Mouse (Mus musculus): ENCODE measurements around the gene Sct. TPM values are rescaled to one million over a fixed set of nuclear protein-coding genes. Genes with fewer than 3 reads are reported as not detected.
"Not testable (repeated sequence)": the region's sequence is repeated elsewhere in the genome, so short reads cannot be mapped to it uniquely, and the experiment has no call there.

The Sct gene
- polyA plus RNA-seq, 1 experiment from 2014 or later, result 5.4 TPM

DNA sequence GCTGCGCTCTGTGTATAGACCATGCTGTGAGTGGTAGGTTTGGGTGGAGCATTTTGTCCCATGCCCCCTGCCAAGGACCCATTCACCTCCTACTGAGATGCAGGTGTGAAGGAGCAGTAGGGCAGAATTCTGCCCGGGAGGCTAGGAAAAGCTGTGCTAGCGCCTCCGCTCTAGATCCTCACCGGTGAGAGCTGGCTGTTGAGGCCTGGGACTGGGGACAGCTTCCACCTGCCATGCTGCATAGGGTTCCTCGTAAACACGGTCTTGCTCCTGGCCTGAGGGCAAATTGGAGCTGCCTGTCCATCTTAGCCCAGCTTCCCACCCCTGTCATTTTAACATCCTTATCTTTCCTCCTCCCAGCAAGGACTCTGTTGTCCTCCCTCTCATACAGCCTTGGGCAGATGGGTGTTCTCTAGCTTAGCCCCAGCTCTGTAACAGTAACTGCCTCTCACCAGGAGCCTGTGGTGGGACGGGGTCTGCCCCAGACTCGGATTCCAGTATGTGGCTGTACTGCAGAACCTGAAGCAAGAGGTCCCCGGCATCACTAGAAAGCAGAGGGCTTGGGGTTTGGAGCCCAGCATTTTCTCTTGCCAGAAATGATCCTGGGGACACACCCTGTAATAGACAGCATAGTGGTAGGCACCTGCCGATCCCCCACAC is 14.8 kb downstream of the Sct start:
- 78% methylated on average over 11 of the region's 11 CpGs for WGBS
- peaks cover 49% of the 10 kb centered on the region for H3K36me3 ChIP-seq
- H3K27me3 ChIP-seq (replicated peaks), result no peaks in the 10 kb centered on the region
- no peak overlapping the region for H3K4me3 ChIP-seq (replicated peaks)
- H3K4me1 ChIP-seq, result peaks cover 15% of the 10 kb centered on the region
- H3K9ac ChIP-seq (replicated peaks), result no peak overlapping the region
- no peak overlapping the region for H3K27ac ChIP-seq (replicated peaks)
- H3K9me3 ChIP-seq (replicated peaks), result no peaks in the 10 kb centered on the region
- no peak for ATAC-seq (ENCODE audit: low FRiP score)
- no peak overlapping the region for H3K4me2 ChIP-seq

DNA sequence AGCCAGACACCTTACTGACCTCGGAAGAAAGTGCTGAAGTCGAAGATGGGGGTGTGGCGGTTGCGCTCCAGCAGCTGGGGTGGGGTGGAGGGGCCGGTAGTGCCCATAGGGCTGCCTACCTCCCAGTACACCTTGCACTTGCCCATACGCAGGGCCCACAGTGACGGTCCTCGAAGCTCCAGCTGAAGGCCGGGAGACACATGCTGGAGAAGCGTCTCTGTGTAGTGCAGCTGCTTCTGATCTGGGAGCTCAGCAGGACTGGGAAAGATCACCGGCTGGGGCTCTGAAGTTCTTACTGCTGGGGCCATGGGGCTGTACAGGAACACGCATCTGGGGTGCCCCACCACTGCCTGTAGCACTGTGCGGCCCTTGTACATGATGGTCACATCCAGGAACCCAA is 15.3 kb downstream of the Sct start:
- H3K36me3 ChIP-seq, result peaks cover 54% of the 10 kb centered on the region
- ATAC-seq (ENCODE audit: low FRiP score), result no peak
- no peak overlapping the region for H3K9ac ChIP-seq (replicated peaks)
- no peak overlapping the region for H3K4me3 ChIP-seq (replicated peaks)
- H3K4me1 ChIP-seq, result peaks cover 15% of the 10 kb centered on the region
- 91% methylated on average over 13 of the region's 13 CpGs for WGBS
- H3K4me2 ChIP-seq, result no peak overlapping the region
- H3K27ac ChIP-seq (replicated peaks), result no peak overlapping the region
- H3K27me3 ChIP-seq (replicated peaks), result no peaks in the 10 kb centered on the region
- H3K9me3 ChIP-seq (replicated peaks), result no peaks in the 10 kb centered on the region

DNA sequence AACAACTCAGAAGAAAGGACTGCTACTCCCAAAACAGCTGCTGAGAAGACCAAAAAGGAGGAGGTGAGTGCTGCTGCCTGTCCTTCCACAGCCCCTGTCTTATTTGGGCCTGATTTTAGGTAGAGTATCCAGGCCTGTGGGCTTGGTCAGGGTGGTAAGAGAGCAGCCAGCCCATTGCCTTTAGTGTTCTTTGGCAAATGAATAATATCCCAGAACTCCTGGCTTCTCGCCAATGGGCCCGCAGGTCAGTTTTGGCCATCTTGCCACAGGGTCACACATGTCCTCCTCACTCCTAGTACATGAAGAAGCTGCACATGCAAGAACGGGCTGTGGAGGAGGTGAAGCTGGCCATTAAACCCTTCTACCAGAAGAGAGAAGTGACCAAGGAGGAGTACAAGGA is 17.5 kb downstream of the Sct start:
- no peak for ATAC-seq (ENCODE audit: low FRiP score)
- no peak overlapping the region for H3K27ac ChIP-seq (replicated peaks)
- no peak overlapping the region for H3K4me3 ChIP-seq (replicated peaks)
- 96% methylated on average over 3 of the region's 3 CpGs for WGBS
- H3K9me3 ChIP-seq (replicated peaks), result no peaks in the 10 kb centered on the region
- H3K27me3 ChIP-seq (replicated peaks), result no peaks in the 10 kb centered on the region
- H3K4me2 ChIP-seq, result no peak overlapping the region
- no peak overlapping the region for H3K9ac ChIP-seq (replicated peaks)
- H3K4me1 ChIP-seq, result peaks cover 14% of the 10 kb centered on the region
- peaks cover 75% of the 10 kb centered on the region for H3K36me3 ChIP-seq

DNA sequence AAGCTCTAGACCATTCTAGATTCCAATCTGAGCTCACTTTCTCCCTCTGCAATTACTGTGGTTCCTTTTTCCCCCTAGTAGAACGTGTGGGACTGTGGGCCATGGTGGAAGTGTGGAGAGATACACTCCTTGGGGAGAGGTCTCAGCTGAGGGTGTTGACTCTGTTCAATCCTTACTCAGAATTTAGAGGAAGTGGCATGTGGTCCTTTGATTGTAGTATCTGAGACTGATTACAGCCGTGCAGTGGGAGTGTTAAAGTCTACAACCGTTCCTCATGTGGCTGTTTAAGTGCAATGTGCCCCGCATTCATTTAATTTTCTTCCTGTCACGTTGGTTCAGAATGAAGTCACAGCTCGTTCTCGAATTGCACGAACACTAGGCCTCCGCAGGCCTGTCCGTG is 22.8 kb downstream of the Sct start:
- WGBS, result 94% methylated on average over 10 of the region's 10 CpGs
- H3K36me3 ChIP-seq, result peaks cover 84% of the 10 kb centered on the region
- H3K4me1 ChIP-seq, result no peaks in the 10 kb centered on the region
- no peaks in the 10 kb centered on the region for H3K9me3 ChIP-seq (replicated peaks)
- no peak overlapping the region for H3K9ac ChIP-seq (replicated peaks)
- no peak overlapping the region for H3K4me2 ChIP-seq
- H3K4me3 ChIP-seq (replicated peaks), result no peak overlapping the region
- no peak for ATAC-seq (ENCODE audit: low FRiP score)
- H3K27me3 ChIP-seq (replicated peaks), result no peaks in the 10 kb centered on the region
- no peak overlapping the region for H3K27ac ChIP-seq (replicated peaks)

DNA sequence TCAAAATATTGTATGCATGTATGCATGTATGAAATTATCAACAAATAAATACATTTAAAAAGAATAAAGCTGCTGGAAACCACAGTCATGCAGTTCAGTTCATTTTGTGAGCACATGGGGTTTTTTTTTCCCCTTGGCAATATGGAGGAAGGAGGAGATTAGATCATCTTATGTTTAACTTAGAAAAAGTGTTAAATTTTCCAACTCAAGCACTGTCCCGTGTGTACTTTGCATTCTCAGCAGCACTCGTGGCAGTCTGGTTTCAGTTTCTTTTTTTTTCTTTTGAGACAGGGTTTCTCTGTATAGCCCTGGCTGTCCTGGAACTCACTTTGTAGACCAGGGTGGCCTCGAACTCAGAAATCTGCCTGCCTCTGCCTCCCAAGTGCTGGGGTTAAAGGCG is 28.4 kb downstream of the Sct start:
- not testable (repeated sequence) for H3K4me2 ChIP-seq; H3K27me3 ChIP-seq (replicated peaks); H3K9me3 ChIP-seq (replicated peaks); H3K9ac ChIP-seq (replicated peaks); ATAC-seq (ENCODE audit: low FRiP score); H3K4me3 ChIP-seq (replicated peaks); H3K4me1 ChIP-seq; H3K27ac ChIP-seq (replicated peaks)
- 96% methylated on average over 4 of the region's 4 CpGs for WGBS
- peaks cover 79% of the 10 kb centered on the region for H3K36me3 ChIP-seq

DNA sequence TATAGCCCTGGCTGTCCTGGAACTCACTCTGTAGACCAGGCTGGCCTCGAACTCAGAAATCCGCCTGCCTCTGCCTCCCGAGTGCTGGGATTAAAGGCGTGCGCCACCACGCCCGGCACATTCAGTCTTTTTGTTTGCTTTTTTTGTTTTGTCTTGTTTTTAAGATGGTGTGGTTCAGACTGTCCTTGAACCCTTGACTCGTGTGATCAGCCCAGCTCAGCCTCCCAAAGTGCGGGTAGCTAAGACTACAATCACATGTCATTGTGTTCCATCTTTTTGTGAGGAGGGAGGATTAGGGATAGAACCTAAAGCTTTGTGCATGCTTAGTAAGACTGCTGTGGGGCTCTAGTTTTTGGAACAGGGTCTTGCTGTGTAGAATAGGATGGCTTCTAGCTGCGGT is 47.4 kb downstream of the Sct start:
- Histone ChIP-seq H3K9me3 (replicated peaks) (no peaks in the 10 kb centered on the region), H3K4me1 (peaks cover 32% of the 10 kb centered on the region), H3K27ac (replicated peaks) (no peak overlapping the region), H3K4me2 (no peak overlapping the region), H3K36me3 (peaks cover 53% of the 10 kb centered on the region), H3K4me3 (replicated peaks) (no peak overlapping the region), H3K27me3 (replicated peaks) (no peaks in the 10 kb centered on the region), H3K9ac (replicated peaks) (no peak overlapping the region)
- 96% methylated on average over 10 of the region's 10 CpGs for WGBS
- ATAC-seq (ENCODE audit: low FRiP score), result no peak

DNA sequence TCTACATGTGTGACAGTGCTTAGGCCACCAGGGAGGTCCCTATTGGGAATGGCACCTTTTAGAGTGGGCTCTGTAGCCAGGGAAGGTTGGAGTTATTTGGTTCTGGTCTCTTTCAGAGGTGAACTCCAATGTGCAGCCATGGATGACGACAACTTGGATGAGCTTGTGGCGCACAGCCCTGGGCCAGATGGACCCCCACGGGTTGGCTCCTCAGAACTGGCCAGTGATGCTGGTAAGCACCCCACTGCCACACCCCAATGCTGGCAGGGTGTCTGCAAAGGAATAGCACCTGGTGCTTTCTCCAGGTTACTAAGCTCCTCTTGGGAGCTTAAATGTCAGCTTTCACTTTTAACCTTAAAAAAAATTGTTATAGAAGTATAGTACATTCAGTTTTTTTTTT is 47.8 kb downstream of the Sct start:
- H3K4me1 ChIP-seq, result peaks cover 32% of the 10 kb centered on the region
- no peaks in the 10 kb centered on the region for H3K27me3 ChIP-seq (replicated peaks)
- no peak overlapping the region for H3K4me3 ChIP-seq (replicated peaks)
- H3K4me2 ChIP-seq, result no peak overlapping the region
- ATAC-seq (ENCODE audit: low FRiP score), result no peak
- no peak overlapping the region for H3K9ac ChIP-seq (replicated peaks)
- WGBS, result 92% methylated on average over 3 of the region's 3 CpGs
- peaks cover 50% of the 10 kb centered on the region for H3K36me3 ChIP-seq
- H3K9me3 ChIP-seq (replicated peaks), result no peaks in the 10 kb centered on the region
- H3K27ac ChIP-seq (replicated peaks), result no peak overlapping the region

DNA sequence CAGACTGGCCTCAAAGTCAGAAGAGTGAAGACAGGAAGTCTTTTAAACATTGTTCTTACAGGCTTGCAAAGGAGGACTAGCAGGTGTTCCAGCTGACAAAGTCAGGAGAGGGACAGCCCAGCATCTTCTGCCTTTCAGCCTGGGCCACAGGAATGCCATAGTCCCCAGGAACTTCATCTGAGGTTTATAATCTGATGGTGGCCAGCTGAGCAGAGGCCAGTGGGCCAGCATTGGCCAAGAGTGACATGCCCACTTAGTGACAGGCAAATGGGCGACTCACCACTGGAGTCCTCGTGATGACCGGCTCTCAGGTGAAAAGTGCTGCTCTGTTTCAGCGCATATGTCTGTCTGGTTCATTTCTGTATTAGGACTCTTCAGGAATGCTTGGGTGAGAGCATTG is 48.4 kb downstream of the Sct start:
- no peak overlapping the region for H3K9ac ChIP-seq (replicated peaks)
- peaks cover 47% of the 10 kb centered on the region for H3K36me3 ChIP-seq
- ATAC-seq (ENCODE audit: low FRiP score), result no peak
- no peak overlapping the region for H3K27ac ChIP-seq (replicated peaks)
- no peaks in the 10 kb centered on the region for H3K27me3 ChIP-seq (replicated peaks)
- H3K4me3 ChIP-seq (replicated peaks), result peak overlapping the region; percentile 7; the same call in 1 of the 2 replicates
- 97% methylated on average over 4 of the region's 4 CpGs for WGBS
- H3K9me3 ChIP-seq (replicated peaks), result no peaks in the 10 kb centered on the region
- H3K4me1 ChIP-seq, result peaks cover 32% of the 10 kb centered on the region
- H3K4me2 ChIP-seq, result peak overlapping the region; percentile 83; the same call in 1 of the 2 replicates

DNA sequence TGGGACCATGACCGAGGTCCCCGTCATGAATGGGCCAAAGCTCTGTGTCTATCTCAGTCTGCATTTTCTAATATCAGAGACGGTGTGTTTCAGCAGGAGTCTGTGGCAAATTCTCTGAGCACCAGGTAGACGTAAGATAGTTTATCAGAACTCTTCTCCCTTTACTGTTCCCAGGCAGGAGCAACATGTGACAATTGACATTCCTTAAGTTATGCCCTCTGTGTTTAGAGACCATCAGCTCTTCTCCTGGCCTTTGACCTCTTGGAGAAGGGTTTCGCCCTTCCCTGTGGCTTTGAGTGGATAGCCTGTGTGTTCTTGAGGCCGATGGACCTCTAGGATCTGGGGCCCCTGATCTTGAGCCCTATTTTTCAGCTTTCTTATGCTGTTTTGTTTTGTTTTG is 49.2 kb downstream of the Sct start:
- peaks cover 40% of the 10 kb centered on the region for H3K36me3 ChIP-seq
- H3K27ac ChIP-seq (replicated peaks), result no peak overlapping the region
- peak overlapping the region; percentile 94 for H3K9ac ChIP-seq (replicated peaks)
- ATAC-seq (ENCODE audit: low FRiP score), result no peak
- peaks cover 32% of the 10 kb centered on the region for H3K4me1 ChIP-seq
- H3K27me3 ChIP-seq (replicated peaks), result no peaks in the 10 kb centered on the region
- WGBS, result 73% methylated on average over 6 of the region's 6 CpGs
- no peaks in the 10 kb centered on the region for H3K9me3 ChIP-seq (replicated peaks)
- H3K4me3 ChIP-seq (replicated peaks), result peak overlapping the region; percentile 90
- H3K4me2 ChIP-seq, result peak overlapping the region; percentile 83

Other genes starting within 250 kb of the Sct start
- 39.3 and 51.2 TPM in 2 replicates for gene B4galnt4, start 218.0 kb downstream of the Sct start, polyA plus RNA-seq (2015; fragmentation: Nextera tagmentation; extraction: Ambion mirVana)
- 0.18 and 8.4 TPM in 2 replicates for gene Pkp3, start 200.9 kb downstream of the Sct start, polyA plus RNA-seq (2015; fragmentation: Nextera tagmentation; extraction: Ambion mirVana)
- 3.3 and 7.8 TPM in 2 replicates for gene Sigirr, start 178.6 kb downstream of the Sct start, polyA plus RNA-seq (2015; fragmentation: Nextera tagmentation; extraction: Ambion mirVana)
- 0.60 and 1.4 TPM in 2 replicates for gene Ano9, start 161.3 kb downstream of the Sct start, polyA plus RNA-seq (2015; fragmentation: Nextera tagmentation; extraction: Ambion mirVana)
- 83.2 and 86.7 TPM in 2 replicates for gene Ptdss2, start 156.8 kb downstream of the Sct start, polyA plus RNA-seq (2015; fragmentation: Nextera tagmentation; extraction: Ambion mirVana)
- 50.0 and 69.8 TPM in 2 replicates for gene Rnh1, start 106.3 kb downstream of the Sct start, polyA plus RNA-seq (2015; fragmentation: Nextera tagmentation; extraction: Ambion mirVana)
- 166 and 188 TPM in 2 replicates for gene Hras, start 85.1 kb downstream of the Sct start, polyA plus RNA-seq (2015; fragmentation: Nextera tagmentation; extraction: Ambion mirVana)
- 9.0 and 9.1 TPM in 2 replicates for gene Lrrc56, start 85.0 kb downstream of the Sct start, polyA plus RNA-seq (2015; fragmentation: Nextera tagmentation; extraction: Ambion mirVana)
- 0.35 and 1.6 TPM in 2 replicates for gene Lmntd2, start 65.1 kb downstream of the Sct start, polyA plus RNA-seq (2015; fragmentation: Nextera tagmentation; extraction: Ambion mirVana)
- 24.1 and 28.1 TPM in 2 replicates for gene Rassf7, start 63.3 kb downstream of the Sct start, polyA plus RNA-seq (2015; fragmentation: Nextera tagmentation; extraction: Ambion mirVana)
- gene Phrf1, start 50.3 kb downstream of the Sct start, polyA plus RNA-seq (2015; fragmentation: Nextera tagmentation; extraction: Ambion mirVana), result 54.9 and 60.2 TPM in 2 replicates
- gene Irf7, start 12.7 kb downstream of the Sct start, polyA plus RNA-seq (2015; fragmentation: Nextera tagmentation; extraction: Ambion mirVana), result 2.6 and 7.8 TPM in 2 replicates
- 4.2 TPM in 1 of 2 replicates, not detected in the other for gene Cdhr5, start 2.3 kb downstream of the Sct start, polyA plus RNA-seq (2015; fragmentation: Nextera tagmentation; extraction: Ambion mirVana)
- gene Drd4, start 12.9 kb upstream of the Sct start, polyA plus RNA-seq (2015; fragmentation: Nextera tagmentation; extraction: Ambion mirVana), result 0.87 and 1.3 TPM in 2 replicates
- 178 and 200 TPM in 2 replicates for gene Deaf1, start 48.6 kb upstream of the Sct start, polyA plus RNA-seq (2015; fragmentation: Nextera tagmentation; extraction: Ambion mirVana)
- 50.5 and 55.8 TPM in 2 replicates for gene Tmem80, start 48.6 kb upstream of the Sct start, polyA plus RNA-seq (2015; fragmentation: Nextera tagmentation; extraction: Ambion mirVana)
- gene Eps8l2, start 59.7 kb upstream of the Sct start, polyA plus RNA-seq (2015; fragmentation: Nextera tagmentation; extraction: Ambion mirVana), result 0.23 and 10.7 TPM in 2 replicates
- gene Taldo1, start 113.1 kb upstream of the Sct start, polyA plus RNA-seq (2015; fragmentation: Nextera tagmentation; extraction: Ambion mirVana), result 269 and 298 TPM in 2 replicates
- gene Gatd1, start 135.0 kb upstream of the Sct start, polyA plus RNA-seq (2015; fragmentation: Nextera tagmentation; extraction: Ambion mirVana), result 49.3 and 50.4 TPM in 2 replicates
- gene Cend1, start 150.4 kb upstream of the Sct start, polyA plus RNA-seq (2015; fragmentation: Nextera tagmentation; extraction: Ambion mirVana), result 185 and 208 TPM in 2 replicates
- 76.7 and 88.8 TPM in 2 replicates for gene Slc25a22, start 158.8 kb upstream of the Sct start, polyA plus RNA-seq (2015; fragmentation: Nextera tagmentation; extraction: Ambion mirVana)
- 2.7 and 5.0 TPM in 2 replicates for gene Pidd1, start 164.9 kb upstream of the Sct start, polyA plus RNA-seq (2015; fragmentation: Nextera tagmentation; extraction: Ambion mirVana)
- gene Rplp2, start 168.2 kb upstream of the Sct start, polyA plus RNA-seq (2015; fragmentation: Nextera tagmentation; extraction: Ambion mirVana), result 743 and 829 TPM in 2 replicates
- gene Pnpla2, start 176.1 kb upstream of the Sct start, polyA plus RNA-seq (2015; fragmentation: Nextera tagmentation; extraction: Ambion mirVana), result 17.2 and 25.7 TPM in 2 replicates
- gene Cracr2b, start 182.0 kb upstream of the Sct start, polyA plus RNA-seq (2015; fragmentation: Nextera tagmentation; extraction: Ambion mirVana), result 7.1 and 9.6 TPM in 2 replicates
- 23.7 and 25.1 TPM in 2 replicates for gene Cd151, start 188.3 kb upstream of the Sct start, polyA plus RNA-seq (2015; fragmentation: Nextera tagmentation; extraction: Ambion mirVana)
- gene Polr2l, start 196.0 kb upstream of the Sct start, polyA plus RNA-seq (2015; fragmentation: Nextera tagmentation; extraction: Ambion mirVana), result 85.3 and 89.8 TPM in 2 replicates
- 73.0 and 77.3 TPM in 2 replicates for gene Tspan4, start 196.1 kb upstream of the Sct start, polyA plus RNA-seq (2015; fragmentation: Nextera tagmentation; extraction: Ambion mirVana)

Measured in neural tube, embryonic 15.5 days (tissue).